Mouse (Mus musculus) neural tube, embryonic 14.5 days (tissue): ENCODE measurements around the gene Casq1. TPM values are rescaled to one million over a fixed set of nuclear protein-coding genes. Genes with fewer than 3 reads are reported as not detected.

Experiments
- ATAC-seq: fragments of 200-750 bp; cut with Nextera tagmentation; 2 replicates; pipeline ENCODE4 v1.8.0; 2017; ENCODE audit warnings: low read depth, mild to moderate bottlenecking, moderate TSS enrichment, moderate library complexity
- H3K27ac ChIP-seq: fragments of 300-500 bp; sonication (generic); 2 replicates; pipeline ENCODE4 v1.5.1; 2014; ENCODE audit warnings: low read depth, mild to moderate bottlenecking, control low read depth, low read length, moderate library complexity, mixed read lengths
- H3K27me3 ChIP-seq: fragments of 300-500 bp; sonication (generic); 2 replicates; pipeline ENCODE4 v1.6.1; 2014; ENCODE audit warnings: low read length; ENCODE audit not compliant: control insufficient read depth, insufficient read depth
- H3K36me3 ChIP-seq: fragments of 300-500 bp; sonication (generic); 2 replicates; pipeline ENCODE4 v1.6.1; 2014; ENCODE audit warnings: low read length, mixed read lengths; ENCODE audit not compliant: control insufficient read depth, insufficient read depth
- H3K4me1 ChIP-seq: fragments of 300-500 bp; sonication (generic); 2 replicates; pipeline ENCODE4 v1.6.1; 2014; ENCODE audit warnings: low read length; ENCODE audit not compliant: control insufficient read depth, insufficient read depth
- H3K4me2 ChIP-seq: fragments of 300-500 bp; sonication (generic); 2 replicates; pipeline ENCODE4 v1.6.1; 2014; ENCODE audit warnings: mild to moderate bottlenecking, low read depth, low read length, control low read depth
- H3K4me3 ChIP-seq: fragments of 300-500 bp; sonication (generic); 2 replicates; pipeline ENCODE4 v1.5.1; 2014; ENCODE audit warnings: low read depth, low read length, control low read depth, mixed read lengths
- H3K9ac ChIP-seq: fragments of 300-500 bp; sonication (generic); replicated peaks from 2 replicates; pipeline ENCODE4 v1.6.1; 2014; ENCODE audit warnings: low read depth, mild to moderate bottlenecking, control low read depth, low read length, mixed read lengths
- H3K9me3 ChIP-seq: fragments of 300-500 bp; sonication (generic); 2 replicates; pipeline ENCODE4 v1.6.1; 2016; ENCODE audit warnings: low read length; ENCODE audit not compliant: control insufficient read depth
- WGBS: fragments of 180-500 bp; shearing (Covaris S2); extraction: QIAGEN DNeasy Blood & Tissue Kit; methylation state at CpG from one replicate; pipeline ENCODE4 v1.1.7; 2014; 5-methylcytosine and 5-hydroxymethylcytosine counted together
- polyA plus RNA-seq: library from polyadenylated mRNA; unstranded; fragments of >200 nt; fragmentation: Nextera tagmentation; extraction: Ambion mirVana; gene quantifications from 2 replicates; pipeline ENCODE4 v1.2.1, GENCODE M21; 2014

The Casq1 gene
- polyA plus RNA-seq, 1 experiment from 2014 or later, result 1.6 TPM

GRCm38 (mm10) chr1:172179102-172179501, 40.6 kb downstream of the Casq1 start:
- 77% methylated on average over 7 of the region's 7 CpGs for WGBS
- no peak overlapping the region for H3K9ac ChIP-seq
- H3K36me3 ChIP-seq, result peaks cover 17% of the 10 kb centered on the region
- H3K4me1 ChIP-seq, result no peaks in the 10 kb centered on the region
- no peak overlapping the region for H3K4me3 ChIP-seq
- ATAC-seq, result no peak
- no peaks in the 10 kb centered on the region for H3K9me3 ChIP-seq
- no peak overlapping the region for H3K4me2 ChIP-seq
- no peaks in the 10 kb centered on the region for H3K27me3 ChIP-seq
- H3K27ac ChIP-seq, result no peak overlapping the region

- Histone ChIP-seq H3K27ac (no peak overlapping the region), H3K9ac (no peak overlapping the region), H3K9me3 (no peaks in the 10 kb centered on the region), H3K36me3 (peaks cover 29% of the 10 kb centered on the region), H3K4me2 (no peak overlapping the region), H3K27me3 (no peaks in the 10 kb centered on the region), H3K4me1 (no peaks in the 10 kb centered on the region), H3K4me3 (no peak overlapping the region)
- 86% methylated on average over 7 of the region's 7 CpGs for WGBS
- no peak for ATAC-seq
These were observed 41.9 kb downstream of the Casq1 start for GRCm38 (mm10) chr1:172177791-172178190.

- H3K36me3 ChIP-seq, result peaks cover 39% of the 10 kb centered on the region
- no peaks in the 10 kb centered on the region for H3K27me3 ChIP-seq
- no peak overlapping the region for H3K4me3 ChIP-seq
- WGBS, result 62% methylated on average over 5 of the region's 5 CpGs
- H3K4me2 ChIP-seq, result no peak overlapping the region
- no peaks in the 10 kb centered on the region for H3K9me3 ChIP-seq
- ATAC-seq, result no peak
- no peak overlapping the region for H3K9ac ChIP-seq
- no peak overlapping the region for H3K27ac ChIP-seq
- no peaks in the 10 kb centered on the region for H3K4me1 ChIP-seq
These were observed 46.5 kb downstream of the Casq1 start for GRCm38 (mm10) chr1:172173181-172173580.

- 87% methylated on average over 21 of the region's 21 CpGs for WGBS
- no peaks in the 10 kb centered on the region for H3K27me3 ChIP-seq
- no peak for ATAC-seq
- peaks cover 42% of the 10 kb centered on the region for H3K36me3 ChIP-seq
- H3K27ac ChIP-seq, result no peak overlapping the region
- H3K4me3 ChIP-seq, result no peak overlapping the region
- no peak overlapping the region for H3K4me2 ChIP-seq
- H3K9me3 ChIP-seq, result no peaks in the 10 kb centered on the region
- no peak overlapping the region for H3K9ac ChIP-seq
- no peaks in the 10 kb centered on the region for H3K4me1 ChIP-seq
These were observed 47.3 kb downstream of the Casq1 start for GRCm38 (mm10) chr1:172172381-172172780.

- no peak for ATAC-seq
- H3K9me3 ChIP-seq, result no peaks in the 10 kb centered on the region
- 95% methylated on average over 5 of the region's 5 CpGs for WGBS
- H3K4me2 ChIP-seq, result no peak overlapping the region
- H3K36me3 ChIP-seq, result peaks cover 53% of the 10 kb centered on the region
- H3K4me3 ChIP-seq, result no peak overlapping the region
- H3K4me1 ChIP-seq, result no peaks in the 10 kb centered on the region
- no peak overlapping the region for H3K27ac ChIP-seq
- no peaks in the 10 kb centered on the region for H3K27me3 ChIP-seq
- H3K9ac ChIP-seq, result no peak overlapping the region
These were observed 49.9 kb downstream of the Casq1 start for GRCm38 (mm10) chr1:172169809-172170208.

GRCm38 (mm10) chr1:172167911-172168310, 51.8 kb downstream of the Casq1 start:
- ATAC-seq, result no peak
- no peak overlapping the region for H3K9ac ChIP-seq
- no peak overlapping the region for H3K27ac ChIP-seq
- peaks cover 38% of the 10 kb centered on the region for H3K36me3 ChIP-seq
- H3K4me3 ChIP-seq, result no peak overlapping the region
- H3K9me3 ChIP-seq, result no peaks in the 10 kb centered on the region
- no peak overlapping the region for H3K4me2 ChIP-seq
- no peaks in the 10 kb centered on the region for H3K4me1 ChIP-seq
- WGBS, result 72% methylated on average over 5 of the region's 5 CpGs
- H3K27me3 ChIP-seq, result no peaks in the 10 kb centered on the region

GRCm38 (mm10) chr1:172162959-172163358, 56.7 kb downstream of the Casq1 start:
- H3K27ac ChIP-seq, result no peak overlapping the region
- H3K27me3 ChIP-seq, result no peaks in the 10 kb centered on the region
- H3K4me3 ChIP-seq, result no peak overlapping the region
- 83% methylated on average over 6 of the region's 6 CpGs for WGBS
- H3K4me1 ChIP-seq, result no peaks in the 10 kb centered on the region
- no peak overlapping the region for H3K4me2 ChIP-seq
- ATAC-seq, result no peak
- H3K9ac ChIP-seq, result no peak overlapping the region
- H3K36me3 ChIP-seq, result peaks cover 20% of the 10 kb centered on the region
- H3K9me3 ChIP-seq, result no peaks in the 10 kb centered on the region

GRCm38 (mm10) chr1:172162009-172162408, 57.7 kb downstream of the Casq1 start:
- Histone ChIP-seq H3K4me2 (no peak overlapping the region), H3K9ac (no peak overlapping the region), H3K4me3 (no peak overlapping the region), H3K4me1 (no peaks in the 10 kb centered on the region), H3K27ac (no peak overlapping the region), H3K36me3 (peaks cover 13% of the 10 kb centered on the region), H3K9me3 (no peaks in the 10 kb centered on the region), H3K27me3 (no peaks in the 10 kb centered on the region)
- WGBS, result 90% methylated on average over 1 of the region's 1 CpGs
- peak; percentile 31; the same call in 1 of the 2 replicates for ATAC-seq

GRCm38 (mm10) chr1:172160508-172160907, 59.2 kb downstream of the Casq1 start:
- Histone ChIP-seq H3K4me1 (no peaks in the 10 kb centered on the region), H3K27ac (no peak overlapping the region), H3K9me3 (no peaks in the 10 kb centered on the region), H3K9ac (no peak overlapping the region), H3K27me3 (no peaks in the 10 kb centered on the region), H3K4me3 (no peak overlapping the region), H3K36me3 (peaks cover 2% of the 10 kb centered on the region; the same call in 1 of the 2 replicates), H3K4me2 (no peak overlapping the region)
- ATAC-seq, result no peak

GRCm38 (mm10) chr1:172159970-172160369, 59.7 kb downstream of the Casq1 start:
- ATAC-seq, result no peak
- no peaks in the 10 kb centered on the region for H3K27me3 ChIP-seq
- no peaks in the 10 kb centered on the region for H3K4me1 ChIP-seq
- WGBS, result 84% methylated on average over 4 of the region's 4 CpGs
- no peak overlapping the region for H3K9ac ChIP-seq
- H3K36me3 ChIP-seq, result no peaks in the 10 kb centered on the region
- no peaks in the 10 kb centered on the region for H3K9me3 ChIP-seq
- no peak overlapping the region for H3K4me2 ChIP-seq
- H3K27ac ChIP-seq, result no peak overlapping the region
- H3K4me3 ChIP-seq, result no peak overlapping the region
